Mouse (Mus musculus): ENCODE data around the gene Tmbim4. TPM values are rescaled to one million over a fixed set of nuclear protein-coding genes. Genes with fewer than 3 reads are reported as not detected.

The Tmbim4 gene
- total RNA-seq, 2 experiments from 2014 or later: 58.7 to 68.8 TPM

DNA sequence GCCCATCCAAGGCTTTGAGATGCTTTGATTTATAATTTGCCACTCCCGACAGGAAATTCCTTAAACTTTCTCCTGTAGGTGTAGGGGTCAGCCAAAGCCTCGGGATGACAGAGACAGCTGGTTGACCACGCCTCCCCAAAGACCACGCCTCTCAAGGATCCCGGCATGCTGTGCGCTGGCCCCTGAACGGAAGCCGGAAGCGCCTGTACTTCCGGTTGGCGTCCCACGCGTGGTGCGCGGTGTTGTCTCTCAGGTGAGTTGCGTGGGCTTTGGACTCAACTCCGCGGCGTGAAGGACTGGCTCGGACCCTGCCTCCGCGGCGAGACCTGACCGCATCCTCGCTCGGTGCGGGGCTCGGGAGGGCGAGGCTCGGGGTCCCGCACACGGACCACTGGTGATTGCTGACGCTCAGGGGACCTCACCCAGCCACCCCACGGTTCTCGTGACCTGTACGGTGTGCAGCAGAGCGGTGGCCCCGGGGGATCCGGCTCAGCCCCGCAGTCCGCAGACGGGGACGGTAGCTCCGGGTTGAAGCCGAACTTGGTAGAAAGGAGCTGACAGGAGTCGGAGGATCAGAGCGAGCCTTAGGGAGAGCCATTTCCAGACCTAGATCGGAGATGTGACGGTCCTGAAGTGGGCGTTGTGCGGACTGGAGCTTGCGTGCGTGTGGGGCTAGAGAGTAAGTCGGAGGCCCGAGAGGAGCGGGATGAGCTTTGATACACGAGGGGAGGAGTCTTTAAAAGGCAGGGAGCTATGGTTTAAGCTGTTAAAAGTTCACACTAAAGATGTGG, 25.7 kb downstream of the Tmbim4 start, which contains the start of gene Llph:
Gene Llph (plus strand): TSS at position 200 of the 791 bp plus-strand sequence.
- H3K27ac ChIP-seq: peak within 1 kb of the TSS; percentile 89
- intact Hi-C loops (cut with DNase I): no loop called here
- TF ChIP-seq CTCF (IDR thresholded peaks at IDR 0.05): no peak
- peak; percentile 83 to 84 for DNase-seq (ENCODE audit: extremely low spot score in 1 of 2, low spot score in 2 of 2)
- peak within 1 kb of the TSS; percentile 99 for H3K4me3 ChIP-seq

DNA sequence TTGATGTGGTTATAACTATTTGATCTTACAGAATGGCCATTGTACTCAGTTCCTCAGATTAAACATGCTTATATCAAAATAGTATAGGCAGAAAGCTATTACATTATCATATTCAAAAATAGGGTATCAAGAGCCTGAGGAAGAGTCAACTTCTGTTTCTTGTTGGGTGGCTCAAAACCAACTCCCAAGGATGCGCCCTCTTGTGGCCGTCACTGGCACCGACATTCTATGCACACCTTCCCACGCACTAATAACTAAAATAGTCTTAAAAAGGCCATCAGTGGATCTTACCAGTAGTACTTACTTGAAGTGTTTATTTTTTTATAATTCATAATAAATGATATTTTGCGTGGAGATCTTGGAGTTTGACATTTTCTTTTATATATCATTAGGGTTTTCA, 30.3 kb downstream of the Tmbim4 start:
- TF ChIP-seq CTCF (IDR thresholded peaks at IDR 0.05): peak; percentile 79
- Histone ChIP-seq H3K27ac (no peak overlapping the region), H3K4me3 (no peak overlapping the region)
- peak; percentile 48 to 59 for DNase-seq (ENCODE audit: extremely low spot score in 1 of 2, low spot score in 2 of 2)
- intact Hi-C loops (cut with DNase I): no loop called here

DNA sequence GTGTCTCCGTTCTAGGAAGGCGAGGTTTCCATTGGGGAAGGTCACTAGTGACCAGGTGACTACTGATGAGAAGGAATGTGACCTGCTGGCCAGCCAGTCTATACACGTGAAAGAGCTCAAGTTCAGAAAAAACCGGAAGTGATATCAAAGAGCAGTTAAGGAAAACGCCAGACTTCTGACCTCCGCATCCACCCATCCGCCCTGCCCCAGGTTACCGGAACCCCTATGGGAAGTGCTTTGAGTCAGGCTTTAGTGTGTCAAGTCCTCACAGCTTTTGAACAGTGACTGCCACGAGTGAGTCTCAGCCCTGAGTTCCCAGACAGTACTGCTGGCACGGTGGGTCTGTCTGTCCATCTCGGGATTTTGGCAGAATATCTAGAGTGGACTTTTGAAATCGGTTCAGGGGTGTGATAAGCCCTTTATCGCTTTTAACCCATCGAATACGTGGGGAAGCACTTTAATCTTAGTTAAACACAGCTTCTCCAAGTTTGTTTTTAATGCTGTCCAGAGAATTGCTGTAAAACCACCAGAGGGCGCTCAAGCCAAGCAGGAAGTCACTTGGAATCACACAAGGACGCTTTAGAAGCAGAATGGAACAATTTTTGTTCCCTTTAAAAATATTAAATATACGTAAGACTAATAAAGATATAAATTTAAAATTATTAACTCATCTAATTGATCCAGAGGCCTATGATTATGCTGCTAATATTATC, 32.4 kb downstream of the Tmbim4 start:
- intact Hi-C loops (cut with DNase I): no loop called here
- Histone ChIP-seq H3K4me3 (no peak overlapping the region), H3K27ac (no peak overlapping the region)
- TF ChIP-seq CTCF (IDR thresholded peaks at IDR 0.05): peak; percentile 94
- peak; percentile 47 to 49 for DNase-seq (ENCODE audit: extremely low spot score in 1 of 2, low spot score in 2 of 2)

DNA sequence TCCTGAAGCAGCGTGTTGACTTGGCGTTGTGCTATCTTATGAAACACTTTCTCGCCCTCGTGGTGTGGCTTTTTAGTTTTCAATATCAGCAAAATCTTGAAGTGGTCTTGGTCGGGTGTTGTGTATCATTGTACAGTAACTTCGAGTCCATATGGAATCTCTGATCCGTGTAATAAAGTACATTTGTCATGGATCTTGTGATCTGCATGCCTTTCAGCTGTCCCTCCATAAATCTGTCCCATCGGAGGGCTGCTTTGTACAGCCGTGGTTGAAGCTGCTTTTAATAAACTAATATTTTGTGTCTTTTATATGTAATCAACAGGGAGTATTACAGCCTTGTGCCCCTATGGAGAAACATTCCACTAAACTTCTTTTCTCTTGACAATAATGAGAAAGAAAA, 35.5 kb downstream of the Tmbim4 start:
- no peak overlapping the region for H3K4me3 ChIP-seq
- TF ChIP-seq CTCF (IDR thresholded peaks at IDR 0.05): no peak
- intact Hi-C loops (cut with DNase I): loop anchor here (5.0 kb wide), 1 partner anchor 1020 kb away; no protein-coding TSS in a partner anchor
- H3K27ac ChIP-seq: no peak overlapping the region
- DNase-seq (ENCODE audit: extremely low spot score in 1 of 2, low spot score in 2 of 2): no peak

DNA sequence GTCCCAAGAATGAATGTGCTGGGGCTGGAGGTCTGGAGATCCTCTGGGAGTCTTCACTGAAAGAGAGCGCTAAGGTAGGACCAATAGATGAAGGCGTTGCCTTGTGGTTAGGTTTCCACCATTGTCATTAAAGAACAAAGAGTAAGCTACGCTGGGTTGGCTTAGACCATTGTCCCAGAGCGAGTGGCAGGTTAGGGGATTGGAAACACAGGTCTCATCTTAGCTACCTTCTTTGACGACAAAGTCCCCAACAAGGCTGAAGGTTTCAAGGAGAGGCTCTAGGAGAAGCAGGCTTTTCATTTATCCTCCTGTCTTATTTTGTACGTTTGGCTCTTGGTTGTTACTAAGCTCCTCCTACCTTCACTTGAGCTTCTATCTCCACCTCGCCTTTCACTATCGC, 36.9 kb downstream of the Tmbim4 start:
- intact Hi-C loops (cut with DNase I): loop anchor here (5.0 kb wide), 1 partner anchor 1019 kb away; no protein-coding TSS in a partner anchor
- no peak overlapping the region for H3K27ac ChIP-seq

DNA sequence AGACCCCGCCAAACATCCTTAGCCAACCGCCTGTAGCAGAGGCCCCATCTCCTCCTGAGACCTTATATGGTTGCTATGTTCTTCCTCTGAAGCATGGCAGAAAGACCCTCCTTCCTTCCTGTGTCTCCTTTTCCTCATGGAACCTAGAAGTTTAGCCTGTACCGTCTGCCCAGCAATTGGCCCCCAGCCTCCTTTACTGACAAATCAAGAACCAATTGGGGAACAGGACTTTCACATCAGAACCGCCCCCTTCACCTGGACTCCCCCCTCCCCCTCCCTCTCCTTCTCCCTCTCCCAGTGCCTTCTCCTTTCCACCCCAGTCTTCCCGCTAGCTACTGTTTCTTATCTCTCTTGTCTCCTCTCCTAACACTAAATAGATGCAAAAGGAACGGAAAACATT, 38.1 kb downstream of the Tmbim4 start:
- no peak overlapping the region for H3K4me3 ChIP-seq
- TF ChIP-seq CTCF (IDR thresholded peaks at IDR 0.05): no peak
- DNase-seq (ENCODE audit: extremely low spot score in 1 of 2, low spot score in 2 of 2): no peak
- H3K27ac ChIP-seq: no peak overlapping the region
- intact Hi-C loops (cut with DNase I): loop anchor here (5.0 kb wide), 1 partner anchor 1018 kb away; no protein-coding TSS in a partner anchor

More for the DNA sequence above, 36.9 kb downstream of the Tmbim4 start:
- no peak for DNase-seq (ENCODE audit: extremely low spot score in 1 of 2, low spot score in 2 of 2)
- no peak overlapping the region for H3K4me3 ChIP-seq
- no peak for TF ChIP-seq CTCF (IDR thresholded peaks at IDR 0.05)

DNA sequence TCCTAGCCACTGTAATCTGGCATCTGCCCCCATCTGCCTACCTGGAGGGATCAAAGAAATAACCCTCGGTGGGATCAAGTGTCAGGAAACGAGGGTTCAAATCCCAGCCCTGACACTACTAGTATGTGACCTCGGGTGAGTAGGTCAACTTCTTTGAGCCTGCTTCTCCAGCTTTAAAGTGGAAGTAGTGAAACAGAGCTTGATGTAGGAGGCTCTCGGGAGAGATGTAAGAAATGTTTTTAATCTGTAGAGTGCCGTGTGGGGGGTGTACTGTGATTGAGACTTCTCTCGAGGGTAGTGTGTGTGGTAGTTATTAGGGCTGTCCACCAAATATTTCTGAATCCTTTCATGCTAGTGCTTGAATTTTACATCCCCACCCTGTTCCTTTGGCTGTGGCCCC, 41.0 kb downstream of the Tmbim4 start:
- no peak overlapping the region for H3K4me3 ChIP-seq
- DNase-seq (ENCODE audit: extremely low spot score in 1 of 2, low spot score in 2 of 2): no peak
- intact Hi-C loops (cut with DNase I): no loop called here

DNA sequence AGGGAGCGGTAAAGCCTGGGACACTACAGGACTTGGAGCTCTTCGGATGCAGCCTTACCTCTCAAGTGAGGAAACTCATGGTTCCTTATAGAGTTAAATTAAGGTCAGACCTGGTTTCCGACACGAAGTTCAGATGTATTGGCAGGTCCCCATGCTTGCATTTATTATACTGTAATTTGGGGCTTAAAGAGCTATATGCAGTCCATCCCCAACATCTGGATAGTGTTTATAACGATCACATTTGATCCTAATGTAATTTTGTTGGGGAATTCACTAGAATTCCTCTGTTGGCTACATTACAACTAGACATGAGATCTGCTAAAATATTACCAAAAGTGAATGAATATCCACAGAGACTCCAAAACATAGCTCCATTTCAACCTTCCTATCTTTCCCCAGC, 44.3 kb downstream of the Tmbim4 start:
- no peak overlapping the region for H3K27ac ChIP-seq
- intact Hi-C loops (cut with DNase I): loop anchor here (5.0 kb wide), 2 partner anchors 617 to 632 kb away; no protein-coding TSS in a partner anchor
- H3K4me3 ChIP-seq: no peak overlapping the region
- DNase-seq (ENCODE audit: extremely low spot score in 1 of 2, low spot score in 2 of 2): no peak
- TF ChIP-seq CTCF (IDR thresholded peaks at IDR 0.05): no peak

More for the DNA sequence above, 41.0 kb downstream of the Tmbim4 start:
- H3K27ac ChIP-seq: no peak overlapping the region
- TF ChIP-seq CTCF (IDR thresholded peaks at IDR 0.05): no peak

DNA sequence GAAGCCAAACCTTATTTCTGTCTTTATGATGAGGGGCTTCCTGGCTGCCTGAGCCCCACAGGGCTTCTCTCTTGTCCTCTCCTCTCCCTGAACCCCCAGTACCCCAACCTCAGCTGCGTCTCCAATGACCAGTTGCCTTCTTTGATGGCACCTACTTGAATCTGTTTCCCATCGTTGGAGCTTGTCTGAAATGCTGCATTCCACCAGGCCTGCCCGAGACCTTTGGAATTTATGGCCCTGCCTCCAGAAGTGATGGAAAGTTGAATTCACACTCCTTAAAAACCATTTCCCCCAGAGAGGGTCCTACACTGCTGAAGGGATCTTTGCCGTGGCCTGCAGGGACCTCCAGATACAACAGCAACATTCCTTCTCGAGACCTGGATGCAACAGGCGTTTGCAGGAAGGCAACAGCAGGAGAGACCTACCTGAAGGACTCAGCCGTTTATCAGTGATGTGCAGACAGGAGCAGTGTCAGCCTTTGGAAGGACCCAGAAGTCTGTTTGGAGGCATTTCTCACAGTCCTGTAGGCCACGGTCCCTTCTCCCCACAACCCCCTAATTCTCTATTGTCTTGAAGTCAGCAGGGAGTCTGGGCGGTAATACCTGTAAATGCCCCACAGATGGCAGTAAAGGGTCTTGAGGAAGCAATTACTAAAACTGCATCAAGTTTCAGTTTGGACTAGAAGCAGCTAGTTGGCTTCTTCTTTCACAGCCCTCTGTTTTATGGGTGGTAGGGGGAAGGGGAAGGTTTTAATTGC, 45.8 kb downstream of the Tmbim4 start:
- no peak for DNase-seq (ENCODE audit: extremely low spot score in 1 of 2, low spot score in 2 of 2)
- peak; percentile 77 for TF ChIP-seq CTCF (IDR thresholded peaks at IDR 0.05)
- no peak overlapping the region for H3K27ac ChIP-seq
- intact Hi-C loops (cut with DNase I): loop anchor here (5.0 kb wide), 2 partner anchors 615 to 630 kb away; no protein-coding TSS in a partner anchor
- no peak overlapping the region for H3K4me3 ChIP-seq

DNA sequence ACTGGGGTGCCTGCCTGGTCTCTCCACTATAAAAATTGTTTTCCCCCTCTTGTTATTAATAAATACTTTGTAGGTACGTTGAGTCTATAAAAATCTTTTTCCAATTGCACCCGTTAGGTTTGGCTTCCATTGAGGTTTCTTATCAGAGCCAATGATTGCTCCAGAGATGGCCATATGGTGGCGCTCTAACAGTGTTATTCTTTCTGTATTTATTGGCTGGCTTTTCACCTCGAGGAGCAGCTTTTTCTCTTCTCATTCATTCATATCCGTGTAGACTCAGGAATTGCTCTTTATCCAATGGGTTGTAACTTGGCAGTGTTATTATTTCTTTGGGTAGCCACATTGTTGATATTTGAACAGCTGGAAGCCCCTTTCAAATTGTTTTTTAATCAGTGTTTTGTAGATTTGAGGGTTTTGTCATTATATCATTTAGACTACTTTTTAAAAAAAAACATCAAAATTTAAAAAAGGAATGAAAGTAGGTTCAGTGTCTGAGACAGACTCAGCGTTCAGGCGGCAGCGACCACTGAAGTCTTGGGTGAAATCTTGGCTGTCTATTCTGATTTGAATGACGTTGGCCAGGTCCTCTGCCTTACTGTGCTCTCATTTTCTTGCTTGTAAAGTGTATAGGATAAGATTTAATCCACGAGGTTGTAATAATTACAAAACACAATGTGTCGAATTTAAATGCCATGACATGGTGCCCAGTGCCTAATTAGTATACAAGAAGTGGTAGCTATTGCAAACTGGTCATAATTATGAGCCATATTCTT, 49.7 kb downstream of the Tmbim4 start:
- TF ChIP-seq CTCF (IDR thresholded peaks at IDR 0.05): peak; percentile 6; the same call in 1 of the 2 replicates
- Histone ChIP-seq H3K4me3 (no peak overlapping the region), H3K27ac (no peak overlapping the region)
- intact Hi-C loops (cut with DNase I): no loop called here
- DNase-seq (ENCODE audit: extremely low spot score in 1 of 2, low spot score in 2 of 2): no peak

DNA sequence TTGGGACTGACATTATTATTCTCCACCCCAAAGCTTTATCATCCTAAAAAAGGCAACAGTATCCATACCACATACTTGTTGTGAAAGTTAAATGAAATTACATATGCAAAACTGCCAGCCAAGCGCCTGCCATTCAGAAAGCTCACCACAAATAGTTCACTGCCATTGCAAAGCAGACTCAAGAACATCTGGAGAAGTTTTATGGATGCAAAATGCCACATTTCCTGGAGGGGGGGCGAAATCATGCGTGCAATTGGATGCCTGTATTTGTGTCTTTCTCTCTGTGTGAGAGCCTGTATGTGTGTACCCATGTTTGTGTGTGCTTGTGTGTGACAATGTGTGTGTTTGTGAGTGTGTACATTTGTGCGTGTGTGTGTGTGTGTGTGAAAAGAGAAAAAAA, 50.4 kb downstream of the Tmbim4 start:
- no peak overlapping the region for H3K27ac ChIP-seq
- no peak for TF ChIP-seq CTCF (IDR thresholded peaks at IDR 0.05)
- no peak overlapping the region for H3K4me3 ChIP-seq
- DNase-seq (ENCODE audit: extremely low spot score in 1 of 2, low spot score in 2 of 2): no peak
- intact Hi-C loops (cut with DNase I): no loop called here

All from left cerebral cortex, adult 2 months (tissue).